Mouse (Mus musculus) regulatory T cell (primary cell): ENCODE measurements around the gene Vmn1r233.

ENCODE experiments used
- in situ Hi-C: fragments of 300-600 bp; cut with MboI, MseI; formaldehyde crosslinking; loops from one replicate; pipeline ENCODE4 v1.15.1; 2025; ENCODE audit warnings: high pct_unique_total_duplicates

Gene Vmn1r233

GRCm38 (mm10) chr17:20996364-20996763, at the start of gene Vmn1r233:
Gene Vmn1r233, minus strand, starts transcription at chr17:20996464.
- in situ Hi-C loops = no loop called here

- in situ Hi-C loops = loop anchor here (25.0 kb wide), 1 partner anchor 544 kb away; the partner anchor contains the start of gene Zfp948
These were observed 22.3 kb upstream of the Vmn1r233 start for GRCm38 (mm10) chr17:21018410-21019080.

- in situ Hi-C loops = loop anchor here (25.0 kb wide), 1 partner anchor 553 kb away; the partner anchor contains the start of gene Zfp948
These were observed 13.5 kb upstream of the Vmn1r233 start for GRCm38 (mm10) chr17:21009726-21010125.

GRCm38 (mm10) chr17:21008382-21009331, 12.4 kb upstream of the Vmn1r233 start, which contains the start of gene Zfp160:
Gene Zfp160, plus strand, starts transcription at chr17:21008903.
- in situ Hi-C loops = loop anchor here (25.0 kb wide), 1 partner anchor 554 kb away; the partner anchor contains the start of gene Zfp948

- in situ Hi-C loops = no loop called here
These were observed 2.5 kb downstream of the Vmn1r233 start for GRCm38 (mm10) chr17:20993716-20994115.

- in situ Hi-C loops = no loop called here
These were observed 29.6 kb downstream of the Vmn1r233 start for GRCm38 (mm10) chr17:20966681-20967080.

- in situ Hi-C loops = no loop called here
These were observed 30.8 kb downstream of the Vmn1r233 start for GRCm38 (mm10) chr17:20965421-20965820.

- in situ Hi-C loops = no loop called here
These were observed 35.9 kb downstream of the Vmn1r233 start for GRCm38 (mm10) chr17:20960386-20960785.

GRCm38 (mm10) chr17:20946636-20947035, 49.6 kb downstream of the Vmn1r233 start:
- in situ Hi-C loops = loop anchor here (5.0 kb wide), 1 partner anchor 56 kb away; no protein-coding TSS in a partner anchor

GRCm38 (mm10) chr17:20946026-20946565, 50.2 kb downstream of the Vmn1r233 start:
- in situ Hi-C loops = loop anchor here (5.0 kb wide), 1 partner anchor 56 kb away; no protein-coding TSS in a partner anchor

- in situ Hi-C loops = loop anchor here (5.0 kb wide), 1 partner anchor 57 kb away; no protein-coding TSS in a partner anchor
These were observed 51.0 kb downstream of the Vmn1r233 start, which contains the start of gene Ppp2r1a for GRCm38 (mm10) chr17:20944985-20945891. Gene Ppp2r1a, plus strand, starts transcription at chr17:20945311.

GRCm38 (mm10) chr17:20944226-20944625, 52.0 kb downstream of the Vmn1r233 start:
- in situ Hi-C loops = no loop called here
